Mouse (Mus musculus): ENCODE measurements around the gene Cadm2.

DNA sequence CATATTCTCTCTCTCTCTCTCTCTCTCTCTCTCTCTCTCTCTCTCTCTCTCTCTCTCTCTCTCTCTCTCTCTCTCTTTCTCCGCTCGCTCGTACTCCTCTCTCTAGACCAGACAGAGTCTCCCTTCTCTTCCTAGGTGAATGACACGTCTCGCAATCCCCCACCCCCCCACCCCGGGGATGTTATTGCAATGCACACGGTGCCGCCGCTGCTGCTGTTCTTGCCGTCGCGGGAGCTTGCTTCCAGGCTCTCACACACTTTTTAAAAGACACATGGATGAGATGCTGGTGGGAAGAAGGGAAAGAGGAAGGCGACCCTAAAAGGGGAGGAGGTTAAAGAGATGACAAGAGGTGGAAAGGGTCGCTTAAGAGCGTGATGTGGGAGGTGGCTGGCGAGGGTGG lies 1.3 kb downstream of the Cadm2 start:
- no peak for TF ChIP-seq CTCF (IDR thresholded peaks at IDR 0.05; ENCODE audit: insufficient read depth, low read length)
- TF ChIP-seq POLR2A (IDR thresholded peaks at IDR 0.05; ENCODE audit: borderline replicate concordance, extremely low read depth, low read depth, low read length) = no peak

All from lung, adult 2 months (tissue).